ENCODE assay signal across 8 mouse cellular contexts in the genomic region with DNA sequence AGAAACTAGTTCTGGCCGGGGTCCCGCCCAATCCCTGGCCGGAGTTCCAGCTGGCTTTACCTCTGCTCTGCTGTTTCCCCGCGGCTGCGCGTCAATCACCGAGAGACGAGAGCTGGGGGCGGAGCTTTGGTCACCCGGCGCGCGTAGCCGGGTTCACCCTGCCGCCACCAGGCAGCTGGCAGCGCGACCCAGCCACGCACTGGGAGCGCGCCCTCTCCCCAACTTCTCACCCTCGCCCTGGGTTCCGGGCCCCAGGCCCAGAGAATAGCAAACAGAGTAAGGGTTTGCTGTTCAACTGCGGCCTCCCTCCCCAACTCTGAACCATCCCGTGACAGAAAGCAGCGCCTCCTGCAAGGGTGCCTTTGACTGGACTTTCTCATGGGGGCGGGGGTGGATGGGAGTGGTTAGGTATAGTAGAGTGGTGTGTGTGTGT. TPM values are rescaled to one million over a fixed set of nuclear protein-coding genes. Genes with fewer than 3 reads are reported as not detected.
DNase-seq lines count a peak whose midpoint lies in the region; ATAC-seq and TF ChIP-seq lines count a peak whose summit lies in the region.

No protein-coding gene starts in this region.

- no peaks in the 10 kb centered on the region for H3K36me3 ChIP-seq in spleen, adult 2 months (ENCODE audit: control insufficient read depth, insufficient read depth, low read length)
- no peaks in the 10 kb centered on the region for H3K36me3 ChIP-seq in embryonic facial prominence, embryonic 12.5 days
- H3K36me3 ChIP-seq in heart, embryonic 12.5 days: no peaks in the 10 kb centered on the region
- no peaks in the 10 kb centered on the region for H3K36me3 ChIP-seq in kidney, embryonic 14.5 days (ENCODE audit: control insufficient read depth, insufficient read depth, low read length)
- no peaks in the 10 kb centered on the region for H3K36me3 ChIP-seq in liver, embryonic 14.5 days (replicated peaks; ENCODE audit: control insufficient read depth, insufficient read depth, low read depth)

- TF ChIP-seq CTCF in spleen, adult 2 months (IDR thresholded peaks at IDR 0.05; ENCODE audit: extremely low read depth, insufficient read depth, insufficient read length, insufficient replicate concordance): no peak
- no peak for TF ChIP-seq CTCF in liver, embryonic 14.5 days (IDR thresholded peaks at IDR 0.05; ENCODE audit: low read depth)

- peaks cover 16% of the 10 kb centered on the region for H3K27me3 ChIP-seq in spleen, adult 2 months (ENCODE audit: control insufficient read depth, insufficient read depth, low read length)
- H3K27me3 ChIP-seq in embryonic facial prominence, embryonic 12.5 days: peaks cover 1% of the 10 kb centered on the region; the same call in 1 of the 2 replicates
- H3K27me3 ChIP-seq in heart, embryonic 12.5 days (replicated peaks): no peaks in the 10 kb centered on the region
- H3K27me3 ChIP-seq in kidney, embryonic 14.5 days (ENCODE audit: control insufficient read depth, insufficient read depth, low read length): no peaks in the 10 kb centered on the region
- H3K27me3 ChIP-seq in liver, embryonic 14.5 days (ENCODE audit: control insufficient read depth, insufficient read depth, low read length): peaks cover 90% of the 10 kb centered on the region

- no peak for DNase-seq in spleen, adult 2 months (ENCODE audit: low read depth in 1 of 2, low spot score in 2 of 2)
- no peak for DNase-seq in spleen, postnatal 14 days (ENCODE audit: low spot score in 2 of 2)
- no peak for DNase-seq in liver, embryonic 14.5 days (ENCODE audit: low read depth in 3 of 3, low spot score in 3 of 3)
- DNase-seq in neural tube, embryonic 10.5 days (ENCODE audit: extremely low spot score, low spot score): peak; percentile 90
- peak; percentile 63 for DNase-seq in urinary bladder, postnatal 10 days (ENCODE audit: low spot score)

- H3K4me1 ChIP-seq in spleen, adult 2 months (ENCODE audit: control insufficient read depth, insufficient read depth, insufficient read length): no peaks in the 10 kb centered on the region
- peaks cover 9% of the 10 kb centered on the region; the same call in 1 of the 2 replicates for H3K4me1 ChIP-seq in embryonic facial prominence, embryonic 12.5 days
- peaks cover 9% of the 10 kb centered on the region for H3K4me1 ChIP-seq in heart, embryonic 12.5 days (replicated peaks)
- no peaks in the 10 kb centered on the region for H3K4me1 ChIP-seq in kidney, embryonic 14.5 days (ENCODE audit: control insufficient read depth, insufficient read depth, low read length)
- no peaks in the 10 kb centered on the region for H3K4me1 ChIP-seq in liver, embryonic 14.5 days (replicated peaks; ENCODE audit: control insufficient read depth in 2 of 2, insufficient read depth in 2 of 2, low read length in 1 of 2)

- peak overlapping the region; percentile 93 for H3K9ac ChIP-seq in embryonic facial prominence, embryonic 12.5 days
- peak overlapping the region; percentile 95 for H3K9ac ChIP-seq in heart, embryonic 12.5 days
- H3K9ac ChIP-seq in kidney, embryonic 14.5 days (ENCODE audit: low read depth, low read length): peak overlapping the region; percentile 91
- no peak overlapping the region for H3K9ac ChIP-seq in liver, embryonic 14.5 days (replicated peaks)

- peak; percentile 49 for ATAC-seq in embryonic facial prominence, embryonic 12.5 days (ENCODE audit: insufficient number of reproducible peaks, insufficient read depth, low FRiP score, low TSS enrichment)
- ATAC-seq in heart, embryonic 12.5 days (ENCODE audit: insufficient number of reproducible peaks, low FRiP score): peak; percentile 77
- peak; percentile 67 for ATAC-seq in kidney, embryonic 14.5 days (ENCODE audit: low FRiP score, low TSS enrichment)
- peak; percentile 53; the same call in 1 of the 2 replicates for ATAC-seq in liver, embryonic 14.5 days (ENCODE audit: insufficient read depth)

- H3K4me2 ChIP-seq in embryonic facial prominence, embryonic 12.5 days (replicated peaks): peak overlapping the region; percentile 63
- peak overlapping the region; percentile 99 for H3K4me2 ChIP-seq in heart, embryonic 12.5 days
- peak overlapping the region; percentile 74 for H3K4me2 ChIP-seq in kidney, embryonic 14.5 days (replicated peaks; ENCODE audit: low read depth, low read length)
- H3K4me2 ChIP-seq in liver, embryonic 14.5 days (ENCODE audit: low read depth): peak overlapping the region; percentile 52

- TF ChIP-seq POLR2A in spleen, adult 2 months (IDR thresholded peaks at IDR 0.05; ENCODE audit: low read depth, low read length): no peak

- H3K9me3 ChIP-seq in embryonic facial prominence, embryonic 12.5 days: no peaks in the 10 kb centered on the region
- H3K9me3 ChIP-seq in heart, embryonic 12.5 days (replicated peaks): no peaks in the 10 kb centered on the region
- no peaks in the 10 kb centered on the region for H3K9me3 ChIP-seq in kidney, embryonic 14.5 days (ENCODE audit: control insufficient read depth, low read length)
- no peaks in the 10 kb centered on the region for H3K9me3 ChIP-seq in liver, embryonic 14.5 days (ENCODE audit: control insufficient read depth, low read length)

- WGBS in spleen, adult 2 months: 2% methylated on average over 27 of the region's 27 CpGs
- WGBS in embryonic facial prominence, embryonic 12.5 days: 0% methylated on average over 27 of the region's 27 CpGs
- under 1% methylated on average over 27 of the region's 27 CpGs for WGBS in heart, embryonic 12.5 days
- 0% methylated on average over 26 of the region's 27 CpGs for WGBS in kidney, embryonic 14.5 days
- under 1% methylated on average over 27 of the region's 27 CpGs for WGBS in liver, embryonic 14.5 days (ENCODE audit: insufficient replicate concordance)

- TF ChIP-seq EP300 in liver, embryonic 14.5 days (IDR thresholded peaks at IDR 0.05; ENCODE audit: low read depth): no peak

- no peak overlapping the region; the same call in 1 of the 2 replicates for H3K27ac ChIP-seq in spleen, adult 2 months (ENCODE audit: insufficient read depth, low read length)
- peak overlapping the region; percentile 97 for H3K27ac ChIP-seq in embryonic facial prominence, embryonic 12.5 days
- H3K27ac ChIP-seq in heart, embryonic 12.5 days (ENCODE audit: poor library complexity, severe bottlenecking): peak overlapping the region; percentile 98
- H3K27ac ChIP-seq in kidney, embryonic 14.5 days (ENCODE audit: low read depth, low read length): peak overlapping the region; percentile 99
- no peak overlapping the region for H3K27ac ChIP-seq in liver, embryonic 14.5 days

- peak overlapping the region; percentile 49 for H3K4me3 ChIP-seq in spleen, adult 2 months (ENCODE audit: extremely low read depth, insufficient read depth, insufficient read length)
- peak overlapping the region; percentile 76 for H3K4me3 ChIP-seq in embryonic facial prominence, embryonic 12.5 days
- H3K4me3 ChIP-seq in heart, embryonic 12.5 days: peak overlapping the region; percentile 68
- peak overlapping the region; percentile 72 for H3K4me3 ChIP-seq in kidney, embryonic 14.5 days (ENCODE audit: low read length)
- H3K4me3 ChIP-seq in liver, embryonic 14.5 days (ENCODE audit: insufficient read depth in 1 of 2, low read depth in 2 of 2, low read length in 2 of 2): peak overlapping the region; percentile 44 to 52

RNA-seq across cellular contexts. Expression of a gene that starts 1.4 kb away (rescaled TPM):
- polyA plus RNA-seq in spleen, adult 2 months (2012; rRNA removed): 3.2 and 5.4 TPM in 2 replicates
- polyA plus RNA-seq in embryonic facial prominence, embryonic 12.5 days (2016; fragmentation: Nextera tagmentation; extraction: Ambion mirVana): 71.2 and 71.7 TPM in 2 replicates
- 49.9 and 52.9 TPM in 2 replicates for polyA plus RNA-seq in heart, embryonic 12.5 days (2016; fragmentation: Nextera tagmentation; extraction: Ambion mirVana)
- polyA plus RNA-seq in kidney, embryonic 14.5 days (2014; fragmentation: Nextera tagmentation; extraction: Ambion mirVana): 111 and 112 TPM in 2 replicates
- polyA plus RNA-seq in liver, embryonic 14.5 days (2012; rRNA removed): 1.5 and 1.8 TPM in 2 replicates
- polyA plus RNA-seq in liver, embryonic 14.5 days (2014; fragmentation: Nextera tagmentation; extraction: Ambion mirVana): 0.69 and 1.0 TPM in 2 replicates

Comparison
In these comparisons a context has a peak if more than half of its experiments do, and no peak if none do; other contexts are left out.
1. DNase-seq: peak in neural tube, embryonic 10.5 days (single experiment) and urinary bladder, postnatal 10 days (single experiment); none in spleen, adult 2 months (0 of 2), spleen, postnatal 14 days (0 of 2) and liver, embryonic 14.5 days (0 of 3).
2. H3K27ac ChIP-seq: peak in embryonic facial prominence, embryonic 12.5 days (single experiment), heart, embryonic 12.5 days (single experiment) and kidney, embryonic 14.5 days (single experiment); none in spleen, adult 2 months (single experiment) and liver, embryonic 14.5 days (single experiment).
3. Peak in every context shown above with its lines, with median percentiles within 50 percentile points of each other: H3K4me3 ChIP-seq, ATAC-seq and H3K4me2 ChIP-seq.